Mouse (Mus musculus) hindbrain, embryonic 10.5 days (tissue): Measurements from ENCODE around the gene Olfr693. TPM values are rescaled to one million over a fixed set of nuclear protein-coding genes. Genes with fewer than 3 reads are reported as not detected.

Experiments
- DNase-seq: peaks from one replicate; pipeline ENCODE4 v3.0.0-alpha.2; 2017; ENCODE audit warnings: low spot score
- H3K27ac ChIP-seq: fragments of 300-500 bp; sonication (generic); 2 replicates; pipeline ENCODE4 v1.5.1; 2016; ENCODE audit warnings: mild to moderate bottlenecking, moderate library complexity
- H3K27me3 ChIP-seq: fragments of 300-500 bp; sonication (generic); 2 replicates; pipeline ENCODE4 v1.6.1; 2016; ENCODE audit warnings: mild to moderate bottlenecking; ENCODE audit not compliant: poor library complexity, insufficient read depth, severe bottlenecking
- H3K36me3 ChIP-seq: fragments of 300-500 bp; sonication (generic); 2 replicates; pipeline ENCODE4 v1.6.1; 2016; ENCODE audit warnings: mild to moderate bottlenecking, moderate library complexity
- H3K4me1 ChIP-seq: fragments of 300-500 bp; sonication (generic); replicated peaks from 2 replicates; pipeline ENCODE4 v1.6.1; 2016; ENCODE audit warnings: mild to moderate bottlenecking
- H3K4me3 ChIP-seq: fragments of 300-500 bp; sonication (generic); 2 replicates; pipeline ENCODE4 v1.5.1; 2016; ENCODE audit warnings: mild to moderate bottlenecking, moderate library complexity
- H3K9me3 ChIP-seq: fragments of 300-500 bp; sonication (generic); 2 replicates; pipeline ENCODE4 v1.6.1; 2016; ENCODE audit warnings: mild to moderate bottlenecking, moderate library complexity
- WGBS: fragments of 180-500 bp; shearing (Covaris S2); methylation state at CpG from one replicate; pipeline ENCODE4 v1.1.7; 2016; 5-methylcytosine and 5-hydroxymethylcytosine counted together
- polyA plus RNA-seq: library from polyadenylated mRNA; unstranded; fragments of >200 nt; fragmentation: Nextera tagmentation; extraction: Ambion mirVana; gene quantifications from 2 replicates; pipeline ENCODE4 v1.2.1, GENCODE M21; 2016

Gene Olfr693
- polyA plus RNA-seq, 1 experiment from 2014 or later = not detected

DNA sequence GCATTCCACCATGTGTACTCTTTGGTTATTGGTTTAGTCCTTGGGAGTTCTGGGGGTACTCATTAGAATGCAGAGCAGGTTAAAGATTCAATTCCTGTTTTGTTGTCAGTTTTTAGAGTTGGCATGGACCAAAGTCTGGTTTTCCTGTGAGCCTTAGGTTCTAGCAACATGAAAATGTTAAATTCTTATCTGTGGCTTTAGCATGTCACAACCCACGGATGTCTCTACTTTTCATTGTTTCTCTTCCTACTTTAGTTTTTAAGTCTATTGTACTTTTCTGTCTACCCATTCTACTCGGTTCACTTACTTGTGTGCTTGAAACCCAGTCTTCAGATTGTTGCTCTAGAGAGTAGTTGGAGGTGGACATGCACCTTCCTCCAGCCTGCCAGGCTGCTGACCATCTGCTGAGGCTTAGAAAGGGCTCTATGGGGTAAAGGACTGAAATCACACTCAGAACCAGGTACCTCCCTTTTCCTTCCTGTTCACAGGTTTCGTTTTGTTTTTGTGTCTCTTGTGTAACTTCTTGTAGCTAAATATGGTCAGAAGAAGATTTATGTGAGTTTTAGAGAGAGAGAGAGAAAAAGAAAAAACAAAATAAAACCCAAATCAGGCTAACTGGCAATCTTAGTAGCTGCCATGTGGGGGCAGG is 36.0 kb downstream of the Olfr693 start:
- no peak for DNase-seq
- WGBS = 80% methylated on average over 3 of the region's 3 CpGs
- Histone ChIP-seq H3K36me3 (no peaks in the 10 kb centered on the region), H3K4me1 (no peaks in the 10 kb centered on the region), H3K4me3 (no peak overlapping the region), H3K27ac (no peak overlapping the region), H3K9me3 (no peaks in the 10 kb centered on the region), H3K27me3 (no peaks in the 10 kb centered on the region)

DNA sequence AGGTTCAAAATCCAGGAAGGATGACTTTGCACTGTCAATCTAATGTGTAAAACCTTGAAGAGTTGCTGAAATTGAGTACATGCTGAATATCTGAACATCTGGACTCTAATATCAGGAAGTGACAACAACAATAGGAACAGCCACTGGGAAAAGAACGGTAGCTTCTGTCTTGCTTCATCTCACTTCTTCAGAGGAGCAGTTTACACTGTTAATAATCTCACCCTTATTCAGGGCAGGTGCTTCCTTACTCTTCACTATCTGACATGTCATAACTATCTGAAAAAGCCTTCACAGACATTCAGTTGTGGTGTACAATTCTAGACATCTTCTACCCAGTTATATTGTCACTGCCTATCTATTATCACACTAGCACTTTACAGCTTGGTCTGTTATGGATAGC is 39.5 kb downstream of the Olfr693 start:
- WGBS = 87% methylated on average over 1 of the region's 1 CpGs
- H3K4me3 ChIP-seq = no peak overlapping the region
- H3K9me3 ChIP-seq = no peaks in the 10 kb centered on the region
- no peak overlapping the region for H3K27ac ChIP-seq
- no peak for DNase-seq
- no peaks in the 10 kb centered on the region for H3K4me1 ChIP-seq
- H3K36me3 ChIP-seq = no peaks in the 10 kb centered on the region
- H3K27me3 ChIP-seq = no peaks in the 10 kb centered on the region

DNA sequence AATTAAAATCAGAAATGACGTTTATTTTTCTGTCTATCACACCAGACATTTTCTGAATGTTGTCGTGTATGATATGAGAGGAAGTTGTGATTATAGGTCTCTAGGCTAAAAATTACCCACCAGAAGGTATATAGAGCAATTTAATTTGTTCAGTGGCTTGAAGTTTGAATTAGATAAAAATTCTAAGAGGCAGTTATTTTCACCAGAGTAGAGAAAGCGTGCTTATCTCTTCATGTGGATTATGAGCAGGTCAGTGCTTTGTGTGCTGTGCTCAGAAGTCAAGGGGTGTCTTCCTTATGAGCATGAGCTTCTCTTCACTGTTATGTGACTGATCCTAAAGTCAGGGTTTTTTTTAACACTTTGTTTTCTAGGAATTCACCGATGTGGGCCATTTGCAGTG is 44.8 kb downstream of the Olfr693 start:
- WGBS = 91% methylated on average over 4 of the region's 4 CpGs
- Histone ChIP-seq H3K27ac (no peak overlapping the region), H3K36me3 (no peaks in the 10 kb centered on the region), H3K9me3 (no peaks in the 10 kb centered on the region), H3K4me1 (no peaks in the 10 kb centered on the region), H3K27me3 (no peaks in the 10 kb centered on the region), H3K4me3 (no peak overlapping the region)
- no peak for DNase-seq

Other genes with a start within 250 kb of the Olfr693 start
- not detected in 2 replicates for gene Olfr694, start 11.2 kb upstream of the Olfr693 start, polyA plus RNA-seq
- not detected in 2 replicates for gene Olfr695, start 35.8 kb upstream of the Olfr693 start, polyA plus RNA-seq
- gene Olfr697, start 61.9 kb upstream of the Olfr693 start, polyA plus RNA-seq = not detected in 2 replicates
- gene Olfr698, start 74.8 kb upstream of the Olfr693 start, polyA plus RNA-seq = not detected in 2 replicates
- gene Olfr699, start 112.6 kb upstream of the Olfr693 start, polyA plus RNA-seq = not detected in 2 replicates
- not detected in 2 replicates for gene Olfr700, start 128.2 kb upstream of the Olfr693 start, polyA plus RNA-seq
- gene Olfr701, start 133.5 kb upstream of the Olfr693 start, polyA plus RNA-seq = not detected in 2 replicates
- gene Olfr702, start 153.3 kb upstream of the Olfr693 start, polyA plus RNA-seq = not detected in 2 replicates
- not detected in 2 replicates for gene Olfr703, start 162.8 kb upstream of the Olfr693 start, polyA plus RNA-seq
- not detected in 2 replicates for gene Olfr704, start 182.6 kb upstream of the Olfr693 start, polyA plus RNA-seq
- not detected in 2 replicates for gene Olfr705, start 196.3 kb upstream of the Olfr693 start, polyA plus RNA-seq
- not detected in 2 replicates for gene Olfr706, start 207.6 kb upstream of the Olfr693 start, polyA plus RNA-seq
- not detected in 2 replicates for gene Olfr707, start 220.7 kb upstream of the Olfr693 start, polyA plus RNA-seq
- not detected in 2 replicates for gene Olfr1532-ps1, start 227.4 kb upstream of the Olfr693 start, polyA plus RNA-seq